Mouse (Mus musculus) kidney, adult 2 months (tissue): Measurements from ENCODE around the gene Dedd2.

Experiments used
- CTCF ChIP-seq: fragments of 200-500 bp; conservative IDR thresholded peaks from 2 replicates; pipeline ENCODE4 v1.5.1; 2011; ENCODE audit warnings: low read depth, mild to moderate bottlenecking, control low read depth, low read length, moderate library complexity, mixed read lengths; ENCODE audit not compliant: insufficient read depth, insufficient read length
- POLR2A ChIP-seq: fragments of 200-500 bp; IDR thresholded peaks from one replicate; pipeline ENCODE4 v1.6.1; 2011; ENCODE audit warnings: low read depth, low read length, control low read depth

- no peak for TF ChIP-seq POLR2A
- no peak for TF ChIP-seq CTCF
Observed at GRCm38 (mm10) chr7:25246759-25247137, 26.3 kb upstream of the Dedd2 start.
